Mouse (Mus musculus) hindbrain, embryonic 14.5 days (tissue): ENCODE results near the gene Gpr157. TPM values are rescaled to one million over a fixed set of nuclear protein-coding genes. Genes with fewer than 3 reads are reported as not detected.

Experiments used
- ATAC-seq: fragments of 200-750 bp; cut with Nextera tagmentation; 2 replicates; pipeline ENCODE4 v1.8.0; 2017; ENCODE audit warnings: moderate number of reproducible peaks, mild to moderate bottlenecking, moderate TSS enrichment, moderate library complexity; ENCODE audit not compliant: low FRiP score
- DNase-seq: peaks from one replicate; pipeline ENCODE4 v3.0.0-alpha.2; 2015; ENCODE audit warnings: low spot score
- H3K27ac ChIP-seq: fragments of 300-500 bp; sonication (generic); 2 replicates; pipeline ENCODE4 v1.5.1; 2014; ENCODE audit warnings: mild to moderate bottlenecking, moderate library complexity
- H3K27me3 ChIP-seq: fragments of 300-500 bp; sonication (generic); 2 replicates; pipeline ENCODE4 v1.6.1; 2014; ENCODE audit warnings: mild to moderate bottlenecking, low read length, mixed read lengths; ENCODE audit not compliant: control insufficient read depth, insufficient read depth
- H3K36me3 ChIP-seq: fragments of 300-500 bp; sonication (generic); replicated peaks from 2 replicates; pipeline ENCODE4 v1.6.1; 2014; ENCODE audit not compliant: control insufficient read depth, insufficient read depth
- H3K4me1 ChIP-seq: fragments of 300-500 bp; sonication (generic); replicated peaks from 2 replicates; pipeline ENCODE4 v1.6.1; 2014; ENCODE audit warnings: antibody characterized with exemption, low read length, mixed read lengths; ENCODE audit not compliant: control insufficient read depth, insufficient read depth
- H3K4me2 ChIP-seq: fragments of 300-500 bp; sonication (generic); replicated peaks from 2 replicates; pipeline ENCODE4 v1.6.1; 2014; ENCODE audit warnings: mild to moderate bottlenecking, moderate library complexity
- H3K4me3 ChIP-seq: fragments of 300-500 bp; sonication (generic); replicated peaks from 2 replicates; pipeline ENCODE4 v1.5.1; 2014; ENCODE audit warnings: mild to moderate bottlenecking, low read length
- H3K9ac ChIP-seq: fragments of 300-500 bp; sonication (generic); 2 replicates; pipeline ENCODE4 v1.6.1; 2014
- H3K9me3 ChIP-seq: fragments of 300-500 bp; sonication (generic); 2 replicates; pipeline ENCODE4 v1.6.1; 2016; ENCODE audit warnings: low read length; ENCODE audit not compliant: control insufficient read depth
- WGBS: fragments of 180-500 bp; shearing (Covaris S2); extraction: QIAGEN DNeasy Blood & Tissue Kit; methylation state at CpG from one replicate; pipeline ENCODE4 v1.1.7; 2014; 5-methylcytosine and 5-hydroxymethylcytosine counted together
- microRNA counts: library from miRNA; unstranded; fragments of <30 nt; microRNA quantifications from one replicate; lab custom pipeline; 2016
- microRNA-seq: library from miRNA; unstranded; fragments of <30 nt; microRNA quantifications from one replicate; pipeline ENCODE4, GENCODE M21; 2016
- polyA plus RNA-seq: library from polyadenylated mRNA; unstranded; fragments of >200 nt; fragmentation: Nextera tagmentation; extraction: Ambion mirVana; gene quantifications from 2 replicates; pipeline ENCODE4 v1.2.1, GENCODE M21; 2014

The Gpr157 gene
- polyA plus RNA-seq, 1 experiment from 2014 or later, result 0.33 TPM

GRCm38 (mm10) chr4:150144242-150144641, 57.1 kb downstream of the Gpr157 start:
- WGBS, result 23% methylated on average over 12 of the region's 12 CpGs
- no peak overlapping the region for H3K4me3 ChIP-seq
- H3K27me3 ChIP-seq, result no peaks in the 10 kb centered on the region
- DNase-seq (no peak), ATAC-seq (no peak)
- H3K36me3 ChIP-seq, result no peaks in the 10 kb centered on the region
- H3K4me1 ChIP-seq, result no peaks in the 10 kb centered on the region
- H3K27ac ChIP-seq, result no peak overlapping the region
- no peak overlapping the region for H3K9ac ChIP-seq
- H3K9me3 ChIP-seq, result peaks cover 4% of the 10 kb centered on the region; the same call in 1 of the 2 replicates
- no peak overlapping the region for H3K4me2 ChIP-seq

GRCm38 (mm10) chr4:150146286-150146685, 59.1 kb downstream of the Gpr157 start:
- Histone ChIP-seq H3K36me3 (no peaks in the 10 kb centered on the region), H3K27ac (no peak overlapping the region), H3K4me3 (no peak overlapping the region), H3K27me3 (no peaks in the 10 kb centered on the region), H3K9me3 (peaks cover 4% of the 10 kb centered on the region; the same call in 1 of the 2 replicates), H3K9ac (no peak overlapping the region), H3K4me1 (no peaks in the 10 kb centered on the region), H3K4me2 (no peak overlapping the region)
- WGBS, result 87% methylated on average over 4 of the region's 4 CpGs
- no peak for ATAC-seq
- no peak for DNase-seq

GRCm38 (mm10) chr4:150151045-150151444, 63.9 kb downstream of the Gpr157 start:
- no peak for DNase-seq
- Histone ChIP-seq H3K4me3 (no peak overlapping the region), H3K9ac (no peak overlapping the region), H3K27ac (no peak overlapping the region), H3K9me3 (peaks cover 4% of the 10 kb centered on the region; the same call in 1 of the 2 replicates), H3K27me3 (no peaks in the 10 kb centered on the region), H3K4me2 (no peak overlapping the region), H3K36me3 (no peaks in the 10 kb centered on the region), H3K4me1 (no peaks in the 10 kb centered on the region)
- ATAC-seq, result no peak
- 83% methylated on average over 7 of the region's 7 CpGs for WGBS

- DNase-seq (no peak), ATAC-seq (no peak)
- no peak overlapping the region for H3K27ac ChIP-seq
- peaks cover 4% of the 10 kb centered on the region; the same call in 1 of the 2 replicates for H3K9me3 ChIP-seq
- H3K4me1 ChIP-seq, result no peaks in the 10 kb centered on the region
- 84% methylated on average over 8 of the region's 8 CpGs for WGBS
- no peaks in the 10 kb centered on the region for H3K36me3 ChIP-seq
- H3K27me3 ChIP-seq, result no peaks in the 10 kb centered on the region
- H3K9ac ChIP-seq, result no peak overlapping the region
- H3K4me3 ChIP-seq, result no peak overlapping the region
- H3K4me2 ChIP-seq, result no peak overlapping the region
These were observed 65.3 kb downstream of the Gpr157 start for GRCm38 (mm10) chr4:150152483-150152882.

GRCm38 (mm10) chr4:150155301-150155700, 68.1 kb downstream of the Gpr157 start:
- H3K36me3 ChIP-seq, result no peaks in the 10 kb centered on the region
- no peak for DNase-seq
- WGBS, result 90% methylated on average over 4 of the region's 4 CpGs

More at GRCm38 (mm10) chr4:150155301-150155700, 68.1 kb downstream of the Gpr157 start:
- Histone ChIP-seq H3K4me2 (no peak overlapping the region), H3K4me1 (no peaks in the 10 kb centered on the region), H3K4me3 (no peak overlapping the region), H3K27me3 (no peaks in the 10 kb centered on the region), H3K9ac (no peak overlapping the region), H3K9me3 (no peaks in the 10 kb centered on the region), H3K27ac (no peak overlapping the region)
- no peak for ATAC-seq

MicroRNAs within 50 kb of the gene (microRNA counts, 519-probe panel; counts per million panel counts)
- microRNA mmu-miR-34a (lab: Ali Mortazavi, UCI), result not detected

Small RNA genes lying within 50 kb of the gene (microRNA-seq; reads per million reads assigned to microRNA genes)
- gene Mir34a, result 111 reads per million, percentile 53 among the genes with 10 or more reads in this experiment

Other genes with a start within 250 kb of the Gpr157 start
- gene Spsb1, start 132.3 kb upstream of the Gpr157 start, polyA plus RNA-seq, result 7.0 and 7.2 TPM in 2 replicates
- 3.1 and 3.2 TPM in 2 replicates for gene H6pd, start 78.3 kb upstream of the Gpr157 start, polyA plus RNA-seq
- 2.4 and 2.8 TPM in 2 replicates for gene Slc2a5, start 31.9 kb downstream of the Gpr157 start, polyA plus RNA-seq
- gene Slc2a7, start 61.6 kb downstream of the Gpr157 start, polyA plus RNA-seq, result not detected in 2 replicates
- not detected in 2 replicates for gene Car6, start 114.0 kb downstream of the Gpr157 start, polyA plus RNA-seq
- 955 and 1,038 TPM in 2 replicates for gene Eno1, start 149.4 kb downstream of the Gpr157 start, polyA plus RNA-seq
- gene Rere, start 194.3 kb downstream of the Gpr157 start, polyA plus RNA-seq, result 44.4 and 46.8 TPM in 2 replicates